Mouse (Mus musculus) forebrain, embryonic 13.5 days (tissue): ENCODE results near the gene Mrfap1. TPM values are rescaled to one million over a fixed set of nuclear protein-coding genes. Genes with fewer than 3 reads are reported as not detected.
"Not testable (repeated sequence)": the region's sequence is repeated elsewhere in the genome, so short reads cannot be mapped to it uniquely, and the experiment has no call there.

Source experiments
- ATAC-seq: fragments of 200-750 bp; cut with Nextera tagmentation; 2 replicates; pipeline ENCODE4 v1.8.0; 2017
- H3K27ac ChIP-seq: fragments of 300-500 bp; sonication (generic); 2 replicates; pipeline ENCODE4 v1.5.1; 2015; ENCODE audit warnings: inconsistent platforms, mild to moderate bottlenecking, moderate library complexity
- H3K27me3 ChIP-seq: fragments of 300-500 bp; sonication (generic); 2 replicates; pipeline ENCODE4 v1.6.1; 2015; ENCODE audit warnings: mild to moderate bottlenecking, inconsistent platforms
- H3K36me3 ChIP-seq: fragments of 300-500 bp; sonication (generic); 2 replicates; pipeline ENCODE4 v1.6.1; 2015; ENCODE audit warnings: mild to moderate bottlenecking, inconsistent platforms; ENCODE audit not compliant: poor library complexity, severe bottlenecking
- H3K4me1 ChIP-seq: fragments of 300-500 bp; sonication (generic); 2 replicates; pipeline ENCODE4 v1.6.1; 2015; ENCODE audit warnings: inconsistent platforms
- H3K4me2 ChIP-seq: fragments of 300-500 bp; sonication (generic); 2 replicates; pipeline ENCODE4 v1.6.1; 2015; ENCODE audit warnings: inconsistent platforms, mild to moderate bottlenecking, moderate library complexity
- H3K4me3 ChIP-seq: fragments of 300-500 bp; sonication (generic); 2 replicates; pipeline ENCODE4 v1.5.1; 2015; ENCODE audit warnings: mild to moderate bottlenecking, inconsistent platforms
- H3K9ac ChIP-seq: fragments of 300-500 bp; sonication (generic); 2 replicates; pipeline ENCODE4 v1.6.1; 2015; ENCODE audit warnings: mild to moderate bottlenecking, inconsistent platforms
- H3K9me3 ChIP-seq: fragments of 300-500 bp; sonication (generic); replicated peaks from 2 replicates; pipeline ENCODE4 v1.6.1; 2016; ENCODE audit warnings: inconsistent platforms
- WGBS: fragments of 180-500 bp; shearing (Covaris S2); methylation state at CpG from one replicate; pipeline ENCODE4 v1.1.7; 2015; 5-methylcytosine and 5-hydroxymethylcytosine counted together
- polyA plus RNA-seq: library from polyadenylated mRNA; unstranded; fragments of >200 nt; fragmentation: Nextera tagmentation; extraction: Ambion mirVana; gene quantifications from 2 replicates; pipeline ENCODE4 v1.2.1, GENCODE M21; 2015

Mrfap1 gene
- polyA plus RNA-seq, 1 experiment from 2014 or later: 345 TPM

- no peaks in the 10 kb centered on the region for H3K4me1 ChIP-seq
- H3K9me3 ChIP-seq: no peaks in the 10 kb centered on the region
- ATAC-seq: no peak
- no peak overlapping the region for H3K4me3 ChIP-seq
- peaks cover 8% of the 10 kb centered on the region for H3K36me3 ChIP-seq
- H3K27ac ChIP-seq: no peak overlapping the region
- WGBS: 89% methylated on average over 5 of the region's 5 CpGs
- H3K27me3 ChIP-seq: no peaks in the 10 kb centered on the region
- H3K9ac ChIP-seq: no peak overlapping the region
- H3K4me2 ChIP-seq: no peak overlapping the region
Measured at GRCm38 (mm10) chr5:36819742-36820141, 23.2 kb upstream of the Mrfap1 start.

- Histone ChIP-seq H3K4me2 (no peak overlapping the region), H3K9me3 (no peaks in the 10 kb centered on the region), H3K9ac (no peak overlapping the region), H3K27ac (no peak overlapping the region), H3K4me3 (no peak overlapping the region), H3K36me3 (no peaks in the 10 kb centered on the region; the same call in 1 of the 2 replicates), H3K4me1 (no peaks in the 10 kb centered on the region), H3K27me3 (no peaks in the 10 kb centered on the region)
- 59% methylated on average over 3 of the region's 3 CpGs for WGBS
- ATAC-seq: no peak
Measured at GRCm38 (mm10) chr5:36817738-36818137, 21.2 kb upstream of the Mrfap1 start.

GRCm38 (mm10) chr5:36814554-36814953, 18.0 kb upstream of the Mrfap1 start:
- H3K27me3 ChIP-seq: no peaks in the 10 kb centered on the region
- no peak overlapping the region for H3K4me2 ChIP-seq
- H3K9me3 ChIP-seq: no peaks in the 10 kb centered on the region
- ATAC-seq: no peak
- H3K9ac ChIP-seq: no peak overlapping the region
- WGBS: 70% methylated on average over 6 of the region's 6 CpGs
- H3K4me1 ChIP-seq: no peaks in the 10 kb centered on the region
- H3K27ac ChIP-seq: no peak overlapping the region
- H3K36me3 ChIP-seq: no peaks in the 10 kb centered on the region; the same call in 1 of the 2 replicates
- no peak overlapping the region for H3K4me3 ChIP-seq

GRCm38 (mm10) chr5:36811413-36811812, 14.8 kb upstream of the Mrfap1 start:
- no peaks in the 10 kb centered on the region; the same call in 1 of the 2 replicates for H3K36me3 ChIP-seq
- no peaks in the 10 kb centered on the region for H3K27me3 ChIP-seq
- WGBS: 31% methylated on average over 3 of the region's 3 CpGs
- no peaks in the 10 kb centered on the region for H3K9me3 ChIP-seq
- H3K4me3 ChIP-seq: no peak overlapping the region
- no peaks in the 10 kb centered on the region for H3K4me1 ChIP-seq
- ATAC-seq: peak; percentile 65
- H3K9ac ChIP-seq: no peak overlapping the region
- no peak overlapping the region for H3K4me2 ChIP-seq
- H3K27ac ChIP-seq: no peak overlapping the region

- Histone ChIP-seq H3K4me2 (no peak overlapping the region), H3K9ac (no peak overlapping the region), H3K27ac (no peak overlapping the region), H3K9me3 (no peaks in the 10 kb centered on the region), H3K4me3 (no peak overlapping the region), H3K36me3 (no peaks in the 10 kb centered on the region; the same call in 1 of the 2 replicates), H3K27me3 (no peaks in the 10 kb centered on the region), H3K4me1 (no peaks in the 10 kb centered on the region)
- no peak for ATAC-seq
- 87% methylated on average over 3 of the region's 3 CpGs for WGBS
Measured at GRCm38 (mm10) chr5:36810634-36811033, 14.1 kb upstream of the Mrfap1 start.

GRCm38 (mm10) chr5:36809123-36809522, 12.6 kb upstream of the Mrfap1 start:
- no peak for ATAC-seq
- Histone ChIP-seq H3K9ac (no peak overlapping the region), H3K27ac (no peak overlapping the region), H3K4me1 (no peaks in the 10 kb centered on the region), H3K9me3 (no peaks in the 10 kb centered on the region), H3K36me3 (no peaks in the 10 kb centered on the region), H3K4me3 (no peak overlapping the region), H3K27me3 (no peaks in the 10 kb centered on the region), H3K4me2 (no peak overlapping the region)
- 90% methylated on average over 7 of the region's 7 CpGs for WGBS

GRCm38 (mm10) chr5:36807106-36807505, 10.5 kb upstream of the Mrfap1 start:
- WGBS: 23% methylated on average over 5 of the region's 5 CpGs
- no peaks in the 10 kb centered on the region for H3K4me1 ChIP-seq
- ATAC-seq: no peak
- H3K4me2 ChIP-seq: no peak overlapping the region
- no peak overlapping the region for H3K4me3 ChIP-seq
- no peak overlapping the region for H3K9ac ChIP-seq
- no peak overlapping the region for H3K27ac ChIP-seq
- H3K9me3 ChIP-seq: no peaks in the 10 kb centered on the region
- no peaks in the 10 kb centered on the region for H3K36me3 ChIP-seq
- no peaks in the 10 kb centered on the region for H3K27me3 ChIP-seq

- no peak overlapping the region for H3K27ac ChIP-seq
- peaks cover 23% of the 10 kb centered on the region for H3K36me3 ChIP-seq
- H3K9ac ChIP-seq: 0 out of 2 replicates have a peak overlapping the region, but pooled peaks have one; percentile 59
- ATAC-seq: no peak; the same call in 1 of the 2 replicates
- 55% methylated on average over 8 of the region's 8 CpGs for WGBS
- H3K4me1 ChIP-seq: peaks cover 14% of the 10 kb centered on the region
- H3K9me3 ChIP-seq: no peaks in the 10 kb centered on the region
- H3K27me3 ChIP-seq: no peaks in the 10 kb centered on the region
- H3K4me3 ChIP-seq: peak overlapping the region; percentile 72
- H3K4me2 ChIP-seq: peak overlapping the region; percentile 63
Measured at GRCm38 (mm10) chr5:36797291-36797690, 719 bp upstream of the Mrfap1 start.

GRCm38 (mm10) chr5:36795647-36796295, 801 bp downstream of the Mrfap1 start:
- ATAC-seq: peak; percentile 58
- WGBS: 3% methylated on average over 35 of the region's 37 CpGs
- Histone ChIP-seq H3K27ac (peak overlapping the region; percentile 95), H3K9ac (peak overlapping the region; percentile 89), H3K36me3 (peaks cover 23% of the 10 kb centered on the region), H3K4me2 (peak overlapping the region; percentile 63), H3K4me1 (peaks cover 14% of the 10 kb centered on the region), H3K4me3 (peak overlapping the region; percentile 72)
- not testable (repeated sequence) for H3K9me3 ChIP-seq, H3K27me3 ChIP-seq

- ATAC-seq: no peak
- H3K4me1 ChIP-seq: peaks cover 10% of the 10 kb centered on the region
- no peak overlapping the region for H3K27ac ChIP-seq
- H3K4me3 ChIP-seq: no peak overlapping the region
- no peaks in the 10 kb centered on the region for H3K9me3 ChIP-seq
- WGBS: 90% methylated on average over 9 of the region's 9 CpGs
- H3K27me3 ChIP-seq: no peaks in the 10 kb centered on the region
- no peak overlapping the region for H3K4me2 ChIP-seq
- peaks cover 23% of the 10 kb centered on the region for H3K36me3 ChIP-seq
- H3K9ac ChIP-seq: no peak overlapping the region
Measured at GRCm38 (mm10) chr5:36791861-36792260, 4.7 kb downstream of the Mrfap1 start.

GRCm38 (mm10) chr5:36786052-36786451, 10.5 kb downstream of the Mrfap1 start:
- H3K36me3 ChIP-seq: no peaks in the 10 kb centered on the region
- H3K4me1 ChIP-seq: no peaks in the 10 kb centered on the region
- WGBS: 92% methylated on average over 5 of the region's 5 CpGs

GRCm38 (mm10) chr5:36779512-36779911, 17.1 kb downstream of the Mrfap1 start:
- 88% methylated on average over 2 of the region's 2 CpGs for WGBS
- Histone ChIP-seq H3K4me2 (no peak overlapping the region), H3K27me3 (no peaks in the 10 kb centered on the region), H3K9me3 (0 out of 2 replicates have a peak, but pooled peaks cover 2% of the 10 kb centered on the region), H3K36me3 (no peaks in the 10 kb centered on the region), H3K27ac (no peak overlapping the region), H3K4me1 (no peaks in the 10 kb centered on the region), H3K9ac (no peak overlapping the region), H3K4me3 (no peak overlapping the region)
- no peak for ATAC-seq

More at GRCm38 (mm10) chr5:36786052-36786451, 10.5 kb downstream of the Mrfap1 start:
- Histone ChIP-seq H3K27me3 (no peaks in the 10 kb centered on the region), H3K4me3 (no peak overlapping the region), H3K4me2 (no peak overlapping the region), H3K9ac (no peak overlapping the region), H3K9me3 (peaks cover 5% of the 10 kb centered on the region; the same call in 1 of the 2 replicates), H3K27ac (no peak overlapping the region)
- no peak for ATAC-seq

- ATAC-seq: no peak
- Histone ChIP-seq H3K4me2 (no peak overlapping the region), H3K36me3 (no peaks in the 10 kb centered on the region), H3K27me3 (no peaks in the 10 kb centered on the region), H3K9ac (no peak overlapping the region), H3K4me3 (no peak overlapping the region), H3K4me1 (no peaks in the 10 kb centered on the region), H3K9me3 (0 out of 2 replicates have a peak, but pooled peaks cover 2% of the 10 kb centered on the region), H3K27ac (no peak overlapping the region)
- WGBS: 88% methylated on average over 1 of the region's 2 CpGs
Measured at GRCm38 (mm10) chr5:36778901-36779300, 17.7 kb downstream of the Mrfap1 start.
